Mouse (Mus musculus) urinary bladder, postnatal 36 days (tissue): ENCODE measurements at regions not wholly inside any gene's neighbourhood (a gene's known extent, or its start where the extent isn't known, plus 50 kb on each side); places are given as distances from the start of the nearest gene placed in this dataset.
A peak's percentile ranks its signal among the peaks of the same experiment; 100 is the strongest.

Source experiments
- DNase-seq, 2 experiments: peaks; one replicate each; pipeline ENCODE4 v3.0.0; 2022; ENCODE audit warnings: low spot score in 2 of 2, mixed read lengths in 1 of 2

- DNase-seq = no peak
These were observed 98.1 kb downstream of the Kdr start for GRCm38 (mm10) chr5:75880088-75880684.

GRCm38 (mm10) chr5:75878361-75878760 is 99.9 kb downstream of the Kdr start:
- no peak for DNase-seq

GRCm38 (mm10) chr5:75877609-75877971 is 100.7 kb downstream of the Kdr start:
- DNase-seq = no peak

GRCm38 (mm10) chr5:75876871-75877608 is 101.2 kb downstream of the Kdr start:
- no peak for DNase-seq

GRCm38 (mm10) chr5:75871120-75871519 is 107.1 kb downstream of the Kdr start:
- DNase-seq = peak; percentile 53 to 73

- DNase-seq = no peak
These were observed 107.6 kb downstream of the Kdr start for GRCm38 (mm10) chr5:75870666-75871065.

GRCm38 (mm10) chr5:75869535-75869934 is 108.7 kb downstream of the Kdr start:
- no peak for DNase-seq

GRCm38 (mm10) chr5:75865096-75865495 is 113.2 kb downstream of the Kdr start:
- no peak for DNase-seq

- DNase-seq = no peak
These were observed 114.9 kb downstream of the Kdr start for GRCm38 (mm10) chr5:75863358-75863757.

- DNase-seq = peak in 1 of 2 experiments; percentile 47
These were observed 115.6 kb downstream of the Kdr start for GRCm38 (mm10) chr5:75862630-75862991.

- DNase-seq = no peak
These were observed 116.2 kb downstream of the Kdr start for GRCm38 (mm10) chr5:75861916-75862629.

GRCm38 (mm10) chr5:75859316-75859836 is 118.9 kb downstream of the Kdr start:
- no peak for DNase-seq

- DNase-seq = no peak
These were observed 127.4 kb downstream of the Kdr start for GRCm38 (mm10) chr5:75850855-75851254.

GRCm38 (mm10) chr5:75847966-75848365 is 130.3 kb downstream of the Kdr start:
- no peak for DNase-seq

GRCm38 (mm10) chr5:75847341-75847740 is 130.9 kb downstream of the Kdr start:
- DNase-seq = no peak

- DNase-seq = no peak
These were observed 132.2 kb downstream of the Kdr start for GRCm38 (mm10) chr5:75846016-75846415.

- DNase-seq = no peak
These were observed 134.5 kb downstream of the Kdr start for GRCm38 (mm10) chr5:75843807-75844206.

- no peak for DNase-seq
These were observed 137.8 kb downstream of the Kdr start for GRCm38 (mm10) chr5:75840421-75840820.

- DNase-seq = peak in 1 of 2 experiments; percentile 19
These were observed 142.7 kb downstream of the Kdr start for GRCm38 (mm10) chr5:75835556-75835961.

- no peak for DNase-seq
These were observed 143.3 kb downstream of the Kdr start for GRCm38 (mm10) chr5:75834766-75835555.

- no peak for DNase-seq
These were observed 145.9 kb downstream of the Kdr start for GRCm38 (mm10) chr5:75832341-75832740.
